20 mouse cellular contexts compared by ENCODE assay signal in the genomic region with DNA sequence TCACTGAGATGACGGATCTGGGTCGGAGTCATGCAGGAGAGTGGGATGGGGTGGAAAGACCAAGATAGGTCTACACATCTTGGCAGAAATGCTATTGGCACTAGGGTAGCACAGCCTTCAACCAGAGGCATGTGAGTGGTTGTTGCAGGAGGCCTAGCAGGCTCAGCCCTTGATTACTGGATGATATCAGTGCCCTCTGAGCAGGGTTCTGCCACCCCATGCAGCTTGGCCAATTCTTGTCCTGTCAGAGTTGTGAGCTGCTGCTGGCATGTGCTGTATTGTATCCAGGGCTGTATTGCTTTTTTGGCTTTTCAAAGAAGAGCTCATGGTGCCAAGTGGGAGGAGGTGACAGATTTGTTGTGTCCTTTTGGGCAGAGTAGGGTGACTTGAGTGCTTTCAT. TPM values are rescaled to one million over a fixed set of nuclear protein-coding genes. Genes with fewer than 3 reads are reported as not detected.
DNase-seq lines count a peak whose midpoint lies in the region; ATAC-seq and TF ChIP-seq lines count a peak whose summit lies in the region.
"Had no signal": no experiment of that assay in that cellular context is flagged by ENCODE, and none has a peak within 500 bp of the region (broad histone marks: within the 10 kb centered on the region; RNA-seq: fewer than 3 reads in every experiment).

No protein-coding gene starts in this region.

- DNase-seq in forebrain, postnatal 0 days: no peak
- DNase-seq in forebrain, embryonic 14.5 days (ENCODE audit: low spot score): no peak
- DNase-seq in hindbrain, postnatal 0 days (ENCODE audit: low spot score): peak; percentile 35
- no peak for DNase-seq in hindbrain, embryonic 14.5 days (ENCODE audit: low spot score)
- DNase-seq in midbrain, postnatal 0 days (ENCODE audit: low spot score): peak; percentile 36
- no peak for DNase-seq in c-Kit-positive CD71-positive TER-119-positive erythroid progenitor cells, embryonic 14.5 days (ENCODE audit: low spot score)
- DNase-seq: adrenal gland, postnatal 10 days; cerebellum, adult 8-10 months; cerebellum, postnatal 36 days; heart, adult 2 months; kidney, adult 11 months; kidney, adult 9 months had no signal

- H3K9me3 ChIP-seq in forebrain, postnatal 0 days (ENCODE audit: low read length): no peaks in the 10 kb centered on the region
- no peaks in the 10 kb centered on the region for H3K9me3 ChIP-seq in forebrain, embryonic 14.5 days (replicated peaks; ENCODE audit: control insufficient read depth, low read length)
- no peaks in the 10 kb centered on the region for H3K9me3 ChIP-seq in hindbrain, postnatal 0 days (ENCODE audit: low read length)
- H3K9me3 ChIP-seq in hindbrain, embryonic 14.5 days (ENCODE audit: control insufficient read depth, low read length): no peaks in the 10 kb centered on the region
- H3K9me3 ChIP-seq in midbrain, postnatal 0 days (ENCODE audit: low read length): no peaks in the 10 kb centered on the region
- no peaks in the 10 kb centered on the region for H3K9me3 ChIP-seq in midbrain, embryonic 13.5 days
- H3K9me3 ChIP-seq: embryonic facial prominence, embryonic 13.5 days; forebrain, embryonic 13.5 days; G1E had no signal

- 96% methylated on average over 2 of the region's 2 CpGs for WGBS in forebrain, postnatal 0 days
- WGBS in forebrain, embryonic 14.5 days: 96% methylated on average over 2 of the region's 2 CpGs
- WGBS in hindbrain, postnatal 0 days: 77% methylated on average over 2 of the region's 2 CpGs
- 91% methylated on average over 2 of the region's 2 CpGs for WGBS in hindbrain, embryonic 14.5 days
- 97% methylated on average over 2 of the region's 2 CpGs for WGBS in midbrain, postnatal 0 days
- WGBS in midbrain, embryonic 13.5 days: 95% methylated on average over 2 of the region's 2 CpGs

- H3K9ac ChIP-seq in forebrain, postnatal 0 days: no peak overlapping the region
- H3K9ac ChIP-seq in forebrain, embryonic 14.5 days (ENCODE audit: low read length): no peak overlapping the region
- no peak overlapping the region for H3K9ac ChIP-seq in hindbrain, postnatal 0 days (replicated peaks; ENCODE audit: low read length)
- no peak overlapping the region for H3K9ac ChIP-seq in hindbrain, embryonic 14.5 days
- no peak overlapping the region for H3K9ac ChIP-seq in midbrain, postnatal 0 days (replicated peaks; ENCODE audit: low read length, poor library complexity, severe bottlenecking)
- no peak overlapping the region for H3K9ac ChIP-seq in midbrain, embryonic 13.5 days (replicated peaks)
- H3K9ac ChIP-seq: embryonic facial prominence, embryonic 13.5 days; forebrain, embryonic 13.5 days had no signal

- no peaks in the 10 kb centered on the region for H3K27me3 ChIP-seq in forebrain, postnatal 0 days (ENCODE audit: insufficient read depth, low read length)
- H3K27me3 ChIP-seq in forebrain, embryonic 14.5 days (replicated peaks; ENCODE audit: control insufficient read depth, insufficient read depth, low read length): no peaks in the 10 kb centered on the region
- H3K27me3 ChIP-seq in hindbrain, postnatal 0 days (ENCODE audit: insufficient read depth, low read length): no peaks in the 10 kb centered on the region
- H3K27me3 ChIP-seq in hindbrain, embryonic 14.5 days (ENCODE audit: control insufficient read depth, insufficient read depth, low read length): no peaks in the 10 kb centered on the region
- no peaks in the 10 kb centered on the region for H3K27me3 ChIP-seq in midbrain, postnatal 0 days (ENCODE audit: insufficient read depth, low read length)
- H3K27me3 ChIP-seq in midbrain, embryonic 13.5 days: no peaks in the 10 kb centered on the region
- H3K27me3 ChIP-seq: embryonic facial prominence, embryonic 13.5 days; forebrain, embryonic 13.5 days had no signal

- no peak overlapping the region for H3K4me2 ChIP-seq in forebrain, postnatal 0 days (ENCODE audit: low read depth)
- H3K4me2 ChIP-seq in forebrain, embryonic 14.5 days (ENCODE audit: low read length): no peak overlapping the region
- no peak overlapping the region for H3K4me2 ChIP-seq in hindbrain, postnatal 0 days (ENCODE audit: low read depth, low read length)
- no peak overlapping the region for H3K4me2 ChIP-seq in hindbrain, embryonic 14.5 days (replicated peaks)
- H3K4me2 ChIP-seq in midbrain, postnatal 0 days (ENCODE audit: low read depth, low read length, poor library complexity, severe bottlenecking): no peak overlapping the region
- no peak overlapping the region for H3K4me2 ChIP-seq in midbrain, embryonic 13.5 days (replicated peaks)
- H3K4me2 ChIP-seq: embryonic facial prominence, embryonic 13.5 days; forebrain, embryonic 13.5 days; heart, embryonic 11.5 days had no signal

- peak; percentile 32; the same call in 1 of the 2 replicates for ATAC-seq in forebrain, postnatal 0 days
- ATAC-seq in forebrain, embryonic 14.5 days: no peak
- peak; percentile 88 for ATAC-seq in hindbrain, postnatal 0 days
- no peak for ATAC-seq in hindbrain, embryonic 14.5 days (ENCODE audit: low FRiP score)
- no peak; the same call in 1 of the 2 replicates for ATAC-seq in midbrain, postnatal 0 days (ENCODE audit: low FRiP score)
- ATAC-seq in midbrain, embryonic 13.5 days: no peak
- ATAC-seq: CD4-positive, CD25-positive, alpha-beta regulatory T cell, adult 4 months; forebrain, embryonic 13.5 days; inflammation-experienced regulatory T-cells, adult 6 months had no signal

- TF ChIP-seq POLR2A in embryonic fibroblast, embryonic 13.5 days (IDR thresholded peaks at IDR 0.05; ENCODE audit: low read depth, low read length): no peak

- no peak overlapping the region for H3K4me3 ChIP-seq in forebrain, postnatal 0 days (ENCODE audit: low read depth, low read length)
- H3K4me3 ChIP-seq in forebrain, embryonic 14.5 days (ENCODE audit: low read depth, low read length): no peak overlapping the region
- H3K4me3 ChIP-seq in hindbrain, postnatal 0 days (ENCODE audit: low read length): no peak overlapping the region
- H3K4me3 ChIP-seq in hindbrain, embryonic 14.5 days (replicated peaks; ENCODE audit: low read length): no peak overlapping the region
- no peak overlapping the region for H3K4me3 ChIP-seq in midbrain, postnatal 0 days (ENCODE audit: low read depth, low read length)
- H3K4me3 ChIP-seq in midbrain, embryonic 13.5 days (replicated peaks): no peak overlapping the region
- H3K4me3 ChIP-seq in embryonic fibroblast, embryonic 13.5 days (ENCODE audit: insufficient read depth, low read length): no peak overlapping the region
- H3K4me3 ChIP-seq: embryonic facial prominence, embryonic 13.5 days; forebrain, embryonic 13.5 days; heart, adult 2 months had no signal

- H3K27ac ChIP-seq in forebrain, postnatal 0 days (ENCODE audit: low read depth, low read length): no peak overlapping the region
- H3K27ac ChIP-seq in forebrain, embryonic 14.5 days (ENCODE audit: low read depth, low read length): no peak overlapping the region
- no peak overlapping the region for H3K27ac ChIP-seq in hindbrain, postnatal 0 days
- no peak overlapping the region for H3K27ac ChIP-seq in hindbrain, embryonic 14.5 days
- no peak overlapping the region for H3K27ac ChIP-seq in midbrain, postnatal 0 days (ENCODE audit: low read depth, low read length)
- no peak overlapping the region for H3K27ac ChIP-seq in midbrain, embryonic 13.5 days
- peak overlapping the region; percentile 5; the same call in 1 of the 2 replicates for H3K27ac ChIP-seq in embryonic fibroblast, embryonic 13.5 days (ENCODE audit: insufficient read depth, low read length)
- H3K27ac ChIP-seq: embryonic facial prominence, embryonic 13.5 days; forebrain, embryonic 13.5 days; heart, adult 2 months had no signal

- H3K4me1 ChIP-seq in forebrain, postnatal 0 days (ENCODE audit: insufficient read depth): no peaks in the 10 kb centered on the region
- H3K4me1 ChIP-seq in forebrain, embryonic 14.5 days (ENCODE audit: control insufficient read depth, insufficient read depth, low read length): no peaks in the 10 kb centered on the region
- no peaks in the 10 kb centered on the region for H3K4me1 ChIP-seq in hindbrain, postnatal 0 days (ENCODE audit: insufficient read depth, low read length)
- H3K4me1 ChIP-seq in hindbrain, embryonic 14.5 days (replicated peaks; ENCODE audit: control insufficient read depth, insufficient read depth, low read length): no peaks in the 10 kb centered on the region
- no peaks in the 10 kb centered on the region for H3K4me1 ChIP-seq in midbrain, postnatal 0 days (ENCODE audit: insufficient read depth, low read length)
- no peaks in the 10 kb centered on the region for H3K4me1 ChIP-seq in midbrain, embryonic 13.5 days (replicated peaks)
- H3K4me1 ChIP-seq in embryonic fibroblast, embryonic 13.5 days (ENCODE audit: control insufficient read depth, insufficient read depth, low read length): peaks cover 4% of the 10 kb centered on the region
- H3K4me1 ChIP-seq: embryonic facial prominence, embryonic 13.5 days; forebrain, embryonic 13.5 days had no signal

- no peaks in the 10 kb centered on the region for H3K36me3 ChIP-seq in forebrain, postnatal 0 days (ENCODE audit: insufficient read depth)
- H3K36me3 ChIP-seq in forebrain, embryonic 14.5 days (ENCODE audit: control insufficient read depth, insufficient read depth, low read length): no peaks in the 10 kb centered on the region
- no peaks in the 10 kb centered on the region for H3K36me3 ChIP-seq in hindbrain, postnatal 0 days (ENCODE audit: insufficient read depth, low read length)
- H3K36me3 ChIP-seq in hindbrain, embryonic 14.5 days (replicated peaks; ENCODE audit: control insufficient read depth, insufficient read depth): no peaks in the 10 kb centered on the region
- no peaks in the 10 kb centered on the region for H3K36me3 ChIP-seq in midbrain, postnatal 0 days (ENCODE audit: insufficient read depth, low read length)
- H3K36me3 ChIP-seq in midbrain, embryonic 13.5 days: no peaks in the 10 kb centered on the region
- H3K36me3 ChIP-seq: embryonic facial prominence, embryonic 13.5 days; G1E had no signal

- TF ChIP-seq CTCF in forebrain, postnatal 0 days (IDR thresholded peaks at IDR 0.05; ENCODE audit: low read depth): no peak
- no peak for TF ChIP-seq CTCF in hindbrain, postnatal 0 days (IDR thresholded peaks at IDR 0.05; ENCODE audit: low read depth)
- TF ChIP-seq CTCF in midbrain, postnatal 0 days (IDR thresholded peaks at IDR 0.05): no peak
- no peak for TF ChIP-seq CTCF in embryonic fibroblast, embryonic 13.5 days (IDR thresholded peaks at IDR 0.05; ENCODE audit: borderline replicate concordance, insufficient read depth, low read length)

RNA-seq across cellular contexts. Expression of a gene that starts 40.2 kb away (rescaled TPM):
- total RNA-seq in forebrain, postnatal 0 days (2014; rRNA removed): 35.0 and 39.7 TPM in 2 replicates
- polyA plus RNA-seq in forebrain, postnatal 0 days (2015; fragmentation: Nextera tagmentation; extraction: Ambion mirVana): 14.9 and 25.6 TPM in 2 replicates
- 10.7 and 15.5 TPM in 2 replicates for polyA plus RNA-seq in forebrain, embryonic 14.5 days (2014; fragmentation: Nextera tagmentation; extraction: Ambion mirVana)
- total RNA-seq in hindbrain, postnatal 0 days (2014; rRNA removed): 49.9 and 63.5 TPM in 2 replicates
- 40.1 and 44.1 TPM in 2 replicates for polyA plus RNA-seq in hindbrain, postnatal 0 days (2015; fragmentation: Nextera tagmentation; extraction: Ambion mirVana)
- 30.5 and 48.4 TPM in 2 replicates for polyA plus RNA-seq in hindbrain, embryonic 14.5 days (2014; fragmentation: Nextera tagmentation; extraction: Ambion mirVana)
- 64.7 and 65.8 TPM in 2 replicates for total RNA-seq in midbrain, postnatal 0 days (2014; rRNA removed)
- 15.0 and 19.1 TPM in 2 replicates for polyA plus RNA-seq in midbrain, postnatal 0 days (2015; fragmentation: Nextera tagmentation; extraction: Ambion mirVana)
- polyA plus RNA-seq in midbrain, embryonic 13.5 days (2015; fragmentation: Nextera tagmentation; extraction: Ambion mirVana): 9.3 and 15.5 TPM in 2 replicates
- 0.27 and 0.46 TPM in 2 replicates for polyA plus RNA-seq in embryonic fibroblast, embryonic 13.5 days (2011; ENCODE audit: insufficient read length, low read depth, missing spikeins)
- polyA plus RNA-seq: G1E had no signal

Comparison
In these comparisons a context has a peak if more than half of its experiments do, and no peak if none do; other contexts are left out.
1. ATAC-seq: peak in forebrain, postnatal 0 days (single experiment) and hindbrain, postnatal 0 days (single experiment); none in forebrain, embryonic 14.5 days (single experiment), hindbrain, embryonic 14.5 days (single experiment), midbrain, postnatal 0 days (single experiment) and midbrain, embryonic 13.5 days (single experiment).
2. DNase-seq: peak in hindbrain, postnatal 0 days (single experiment) and midbrain, postnatal 0 days (single experiment); none in forebrain, postnatal 0 days (single experiment), forebrain, embryonic 14.5 days (single experiment), hindbrain, embryonic 14.5 days (single experiment) and c-Kit-positive CD71-positive TER-119-positive erythroid progenitor cells, embryonic 14.5 days (single experiment).